Mouse (Mus musculus): Measurements from ENCODE around the gene Erap1. TPM values are rescaled to one million over a fixed set of nuclear protein-coding genes. Genes with fewer than 3 reads are reported as not detected.
A peak's percentile ranks its signal among the peaks of the same experiment; 100 is the strongest.
"Not testable (repeated sequence)": the region's sequence is repeated elsewhere in the genome, so short reads cannot be mapped to it uniquely, and the experiment has no call there.

The Erap1 gene
- polyA plus RNA-seq (2015; fragmentation: Nextera tagmentation; extraction: Ambion mirVana) = 3.2 and 4.1 TPM in 2 replicates

- peak within 1 kb of the TSS; percentile 63 for H3K27ac ChIP-seq
- no peaks in the 10 kb centered on the region for H3K36me3 ChIP-seq (ENCODE audit: poor library complexity, severe bottlenecking)
- peak within 1 kb of the TSS; percentile 77 for H3K4me2 ChIP-seq
- no peaks in the 10 kb centered on the region for H3K27me3 ChIP-seq
- H3K4me1 ChIP-seq = peaks cover 6% of the 10 kb centered on the region; the same call in 1 of the 2 replicates
- H3K9me3 ChIP-seq (replicated peaks) = no peaks in the 10 kb centered on the region
- peak within 1 kb of the TSS; percentile 71 for H3K4me3 ChIP-seq
- under 1% methylated on average over 12 of the region's 12 CpGs for WGBS
- peak within 1 kb of the TSS; percentile 79 for H3K9ac ChIP-seq
- ATAC-seq = peak; percentile 79
These were observed at the start of gene Erap1 for GRCm38 (mm10) chr13:74638793-74639711. Gene Erap1, plus strand, starts transcription at chr13:74639568.

- H3K36me3 ChIP-seq (ENCODE audit: poor library complexity, severe bottlenecking); H3K27ac ChIP-seq; H3K4me3 ChIP-seq; H3K9ac ChIP-seq; H3K9me3 ChIP-seq (replicated peaks); H3K4me1 ChIP-seq; H3K27me3 ChIP-seq; ATAC-seq; H3K4me2 ChIP-seq: not testable (repeated sequence)
- WGBS = 65% methylated on average over 12 of the region's 12 CpGs
These were observed 48.0 kb upstream of the Erap1 start for GRCm38 (mm10) chr13:74591401-74591821.

- not testable (repeated sequence) for H3K27me3 ChIP-seq; H3K36me3 ChIP-seq (ENCODE audit: poor library complexity, severe bottlenecking); H3K27ac ChIP-seq; H3K4me1 ChIP-seq; H3K4me3 ChIP-seq; H3K9ac ChIP-seq; H3K4me2 ChIP-seq; ATAC-seq; H3K9me3 ChIP-seq (replicated peaks)
- WGBS = 79% methylated on average over 2 of the region's 2 CpGs
These were observed 47.5 kb upstream of the Erap1 start for GRCm38 (mm10) chr13:74591828-74592227.

GRCm38 (mm10) chr13:74597022-74597421 is 42.3 kb upstream of the Erap1 start:
- not testable (repeated sequence) for H3K4me3 ChIP-seq
- WGBS = 89% methylated on average over 2 of the region's 2 CpGs

GRCm38 (mm10) chr13:74601776-74602175 is 37.6 kb upstream of the Erap1 start:
- H3K36me3 ChIP-seq (ENCODE audit: poor library complexity, severe bottlenecking) = peaks cover 21% of the 10 kb centered on the region
- not testable (repeated sequence) for H3K4me3 ChIP-seq; ATAC-seq; H3K27ac ChIP-seq; H3K4me2 ChIP-seq; H3K27me3 ChIP-seq; H3K4me1 ChIP-seq; H3K9ac ChIP-seq; H3K9me3 ChIP-seq (replicated peaks)
- 90% methylated on average over 1 of the region's 1 CpGs for WGBS

More at GRCm38 (mm10) chr13:74597022-74597421, 42.3 kb upstream of the Erap1 start:
- not testable (repeated sequence) for H3K27me3 ChIP-seq; H3K9me3 ChIP-seq (replicated peaks); H3K4me2 ChIP-seq; H3K27ac ChIP-seq; H3K9ac ChIP-seq; H3K4me1 ChIP-seq; H3K36me3 ChIP-seq (ENCODE audit: poor library complexity, severe bottlenecking); ATAC-seq

GRCm38 (mm10) chr13:74617163-74618019 is 22.0 kb upstream of the Erap1 start:
- Histone ChIP-seq H3K4me2 (peak overlapping the region; percentile 60), H3K9ac (peak overlapping the region; percentile 65), H3K4me3 (peak overlapping the region; percentile 49), H3K27ac (peak overlapping the region; percentile 83)
- not testable (repeated sequence) for H3K9me3 ChIP-seq (replicated peaks); H3K4me1 ChIP-seq; H3K36me3 ChIP-seq (ENCODE audit: poor library complexity, severe bottlenecking); H3K27me3 ChIP-seq
- peak; percentile 99 for ATAC-seq
- 10% methylated on average over 22 of the region's 22 CpGs for WGBS

GRCm38 (mm10) chr13:74632327-74632726 is 7.0 kb upstream of the Erap1 start:
- 56% methylated on average over 1 of the region's 1 CpGs for WGBS
- no peak overlapping the region for H3K27ac ChIP-seq

GRCm38 (mm10) chr13:74632857-74633256 is 6.5 kb upstream of the Erap1 start:
- no peaks in the 10 kb centered on the region for H3K27me3 ChIP-seq
- WGBS = 83% methylated on average over 3 of the region's 3 CpGs
- no peak overlapping the region for H3K4me3 ChIP-seq
- no peaks in the 10 kb centered on the region for H3K4me1 ChIP-seq
- H3K4me2 ChIP-seq = no peak overlapping the region
- no peaks in the 10 kb centered on the region for H3K9me3 ChIP-seq (replicated peaks)
- no peak overlapping the region for H3K9ac ChIP-seq
- no peaks in the 10 kb centered on the region for H3K36me3 ChIP-seq (ENCODE audit: poor library complexity, severe bottlenecking)
- peak; percentile 48; the same call in 1 of the 2 replicates for ATAC-seq
- H3K27ac ChIP-seq = no peak overlapping the region

More at GRCm38 (mm10) chr13:74632327-74632726, 7.0 kb upstream of the Erap1 start:
- Histone ChIP-seq H3K4me3 (no peak overlapping the region), H3K4me1 (no peaks in the 10 kb centered on the region), H3K9me3 (replicated peaks) (no peaks in the 10 kb centered on the region), H3K36me3 (ENCODE audit: poor library complexity, severe bottlenecking) (no peaks in the 10 kb centered on the region), H3K9ac (no peak overlapping the region), H3K4me2 (no peak overlapping the region), H3K27me3 (no peaks in the 10 kb centered on the region)
- peak; percentile 59; the same call in 1 of the 2 replicates for ATAC-seq

- H3K4me1 ChIP-seq = peaks cover 6% of the 10 kb centered on the region; the same call in 1 of the 2 replicates
- no peaks in the 10 kb centered on the region for H3K9me3 ChIP-seq (replicated peaks)
- WGBS = under 1% methylated on average over 43 of the region's 49 CpGs
- peak overlapping the region; percentile 77 for H3K4me2 ChIP-seq
- ATAC-seq = peak; percentile 91
- no peaks in the 10 kb centered on the region for H3K36me3 ChIP-seq (ENCODE audit: poor library complexity, severe bottlenecking)
- peak overlapping the region; percentile 63 for H3K27ac ChIP-seq
- no peaks in the 10 kb centered on the region for H3K27me3 ChIP-seq
- H3K4me3 ChIP-seq = peak overlapping the region; percentile 71
- peak overlapping the region; percentile 79 for H3K9ac ChIP-seq
These were observed 549 bp downstream of the Erap1 start for GRCm38 (mm10) chr13:74639712-74640522.

GRCm38 (mm10) chr13:74640523-74640920 is 1.2 kb downstream of the Erap1 start:
- H3K4me2 ChIP-seq = peak overlapping the region; percentile 77
- not testable (repeated sequence) for H3K9ac ChIP-seq; H3K36me3 ChIP-seq (ENCODE audit: poor library complexity, severe bottlenecking); H3K27ac ChIP-seq; H3K4me1 ChIP-seq; ATAC-seq; H3K27me3 ChIP-seq; H3K9me3 ChIP-seq (replicated peaks)
- 54% methylated on average over 3 of the region's 3 CpGs for WGBS
- peak overlapping the region; percentile 71 for H3K4me3 ChIP-seq

GRCm38 (mm10) chr13:74695497-74696193 is 56.3 kb downstream of the Erap1 start:
- Histone ChIP-seq H3K4me1 (no peaks in the 10 kb centered on the region), H3K36me3 (ENCODE audit: poor library complexity, severe bottlenecking) (no peaks in the 10 kb centered on the region), H3K27me3 (no peaks in the 10 kb centered on the region), H3K9ac (no peak overlapping the region), H3K4me3 (no peak overlapping the region), H3K27ac (no peak overlapping the region), H3K4me2 (no peak overlapping the region), H3K9me3 (replicated peaks) (no peaks in the 10 kb centered on the region)
- WGBS = 87% methylated on average over 5 of the region's 5 CpGs
- ATAC-seq = no peak
